Mouse (Mus musculus): ENCODE data around the gene Rab39. TPM values are rescaled to one million over a fixed set of nuclear protein-coding genes. Genes with fewer than 3 reads are reported as not detected.
A peak's percentile ranks its signal among the peaks of the same experiment; 100 is the strongest.

Gene Rab39
- not detected in 2 replicates for polyA plus RNA-seq (2012)

- Histone ChIP-seq H3K4me3 (replicated peaks) (peak within 1 kb of the TSS; percentile 36), H3K9me3 (ENCODE audit: control insufficient read depth, low read length) (peaks cover 3% of the 10 kb centered on the region), H3K36me3 (ENCODE audit: control insufficient read depth) (no peaks in the 10 kb centered on the region), H3K4me1 (ENCODE audit: control insufficient read depth) (peaks cover 11% of the 10 kb centered on the region), H3K27me3 (ENCODE audit: control insufficient read depth) (peaks cover 21% of the 10 kb centered on the region)
- no peak for TF ChIP-seq GATA1 (IDR thresholded peaks at IDR 0.05; ENCODE audit: low read length)
- no peak for TF ChIP-seq TAL1 (IDR thresholded peaks at IDR 0.05; ENCODE audit: low read length)
Observed at GRCm38 (mm10) chr9:53705992-53706696, at the start of gene Rab39. TSS of gene Rab39 (minus strand) at chr9:53706232.

GRCm38 (mm10) chr9:53754801-53755200, 48.8 kb upstream of the Rab39 start:
- Histone ChIP-seq H3K36me3 (ENCODE audit: control insufficient read depth) (no peaks in the 10 kb centered on the region), H3K9me3 (ENCODE audit: control insufficient read depth, low read length) (no peaks in the 10 kb centered on the region), H3K4me1 (ENCODE audit: control insufficient read depth) (no peaks in the 10 kb centered on the region), H3K4me3 (replicated peaks) (no peak overlapping the region), H3K27me3 (ENCODE audit: control insufficient read depth) (peaks cover 2% of the 10 kb centered on the region; the same call in 1 of the 2 replicates)
- no peak for TF ChIP-seq GATA1 (IDR thresholded peaks at IDR 0.05; ENCODE audit: low read length)
- no peak for TF ChIP-seq TAL1 (IDR thresholded peaks at IDR 0.05; ENCODE audit: low read length)

DNA sequence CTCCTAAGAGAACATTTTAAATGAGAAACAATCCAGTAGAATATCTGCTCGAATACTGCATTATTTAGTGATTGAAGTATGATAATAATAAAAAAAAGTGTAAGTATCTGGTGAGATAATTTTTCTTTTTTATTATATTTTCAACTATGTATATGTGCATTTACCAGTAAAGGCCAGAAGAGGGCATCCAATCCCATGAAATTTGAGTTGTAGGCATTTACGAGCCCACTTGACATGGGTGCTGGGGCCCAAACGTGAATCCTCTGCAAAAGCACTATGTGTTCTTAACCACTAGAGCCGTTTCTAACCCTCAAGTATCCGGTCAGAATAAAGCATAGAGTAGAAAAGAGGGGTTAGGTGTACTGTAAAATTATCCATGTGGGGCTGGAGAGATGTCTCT, 44.9 kb upstream of the Rab39 start:
- Histone ChIP-seq H3K36me3 (ENCODE audit: control insufficient read depth) (no peaks in the 10 kb centered on the region), H3K9me3 (ENCODE audit: control insufficient read depth, low read length) (peaks cover 2% of the 10 kb centered on the region; the same call in 1 of the 2 replicates), H3K4me1 (ENCODE audit: control insufficient read depth) (no peaks in the 10 kb centered on the region), H3K4me3 (replicated peaks) (no peak overlapping the region), H3K27me3 (ENCODE audit: control insufficient read depth) (peaks cover 2% of the 10 kb centered on the region; the same call in 1 of the 2 replicates)
- TF ChIP-seq GATA1 (IDR thresholded peaks at IDR 0.05; ENCODE audit: low read length) = no peak
- TF ChIP-seq TAL1 (IDR thresholded peaks at IDR 0.05; ENCODE audit: low read length) = no peak

GRCm38 (mm10) chr9:53750411-53750810, 44.4 kb upstream of the Rab39 start:
- Histone ChIP-seq H3K9me3 (ENCODE audit: control insufficient read depth, low read length) (peaks cover 2% of the 10 kb centered on the region; the same call in 1 of the 2 replicates), H3K4me3 (replicated peaks) (no peak overlapping the region), H3K27me3 (ENCODE audit: control insufficient read depth) (peaks cover under 1% of the 10 kb centered on the region; the same call in 1 of the 2 replicates), H3K4me1 (ENCODE audit: control insufficient read depth) (no peaks in the 10 kb centered on the region), H3K36me3 (ENCODE audit: control insufficient read depth) (no peaks in the 10 kb centered on the region)
- TF ChIP-seq GATA1 (IDR thresholded peaks at IDR 0.05; ENCODE audit: low read length) (no peak), TAL1 (IDR thresholded peaks at IDR 0.05; ENCODE audit: low read length) (no peak)

DNA sequence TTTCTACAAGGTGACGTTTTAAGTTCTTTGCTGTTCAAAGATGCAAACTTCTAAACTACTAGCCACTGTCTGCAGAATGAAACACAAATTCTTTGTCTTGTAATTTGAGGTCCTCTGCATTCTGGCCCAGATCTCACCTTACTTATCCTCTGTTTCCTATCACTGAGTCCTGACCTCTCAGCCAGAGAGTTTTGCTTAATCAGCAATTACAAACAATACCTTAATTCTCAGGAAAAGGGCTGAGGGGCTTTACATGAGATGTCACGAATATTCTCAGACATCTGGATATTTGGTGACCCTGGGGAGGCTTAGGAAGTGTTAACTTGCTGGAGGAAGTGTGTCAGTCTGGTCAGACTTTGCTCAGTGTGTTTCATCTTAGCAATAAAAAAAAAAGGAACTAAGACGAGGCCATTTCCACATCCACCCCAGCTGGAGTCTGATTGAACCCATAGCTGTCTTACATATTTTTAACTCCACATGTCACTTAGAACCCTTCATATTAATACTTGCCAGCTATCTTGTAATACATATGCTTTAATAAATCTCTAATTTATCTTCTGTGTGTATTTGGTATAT, 34.9 kb upstream of the Rab39 start:
- H3K36me3 ChIP-seq (ENCODE audit: control insufficient read depth) = no peaks in the 10 kb centered on the region
- H3K9me3 ChIP-seq (ENCODE audit: control insufficient read depth, low read length) = no peaks in the 10 kb centered on the region
- H3K27me3 ChIP-seq (ENCODE audit: control insufficient read depth) = no peaks in the 10 kb centered on the region
- no peaks in the 10 kb centered on the region for H3K4me1 ChIP-seq (ENCODE audit: control insufficient read depth)
- TF ChIP-seq GATA1 (IDR thresholded peaks at IDR 0.05; ENCODE audit: low read length) (no peak), TAL1 (IDR thresholded peaks at IDR 0.05; ENCODE audit: low read length) (no peak)
- no peak overlapping the region for H3K4me3 ChIP-seq (replicated peaks)

DNA sequence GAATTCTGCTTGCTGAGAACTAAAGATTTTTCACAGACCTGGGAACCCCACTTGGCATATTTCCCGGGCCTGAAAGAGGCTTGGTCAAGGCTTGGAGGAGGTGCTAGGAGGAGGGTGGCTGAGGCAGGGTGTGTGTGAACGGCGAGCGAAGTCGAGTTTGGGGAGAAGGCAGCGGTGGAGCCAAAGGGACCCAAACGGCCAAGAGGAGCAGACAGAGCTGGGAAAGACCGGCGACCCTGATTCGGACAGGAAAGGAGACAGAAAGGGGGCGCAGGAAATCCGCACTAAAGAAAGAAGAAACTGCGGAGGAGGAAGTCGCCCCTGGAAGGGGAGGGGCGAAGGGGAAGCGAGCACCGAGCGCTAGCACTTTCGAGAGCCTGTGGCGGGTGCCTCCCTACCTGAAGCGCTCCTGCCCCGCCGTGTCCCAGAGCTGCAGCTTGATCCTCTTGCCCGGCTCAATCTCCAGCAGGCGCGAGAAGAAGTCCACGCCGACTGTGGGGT, 491 bp downstream of the Rab39 start:
- H3K4me1 ChIP-seq (ENCODE audit: control insufficient read depth) = peaks cover 11% of the 10 kb centered on the region
- TF ChIP-seq TAL1 (IDR thresholded peaks at IDR 0.05; ENCODE audit: low read length) (no peak), GATA1 (IDR thresholded peaks at IDR 0.05; ENCODE audit: low read length) (no peak)
- peaks cover 3% of the 10 kb centered on the region for H3K9me3 ChIP-seq (ENCODE audit: control insufficient read depth, low read length)
- H3K27me3 ChIP-seq (ENCODE audit: control insufficient read depth) = peaks cover 21% of the 10 kb centered on the region
- peak overlapping the region; percentile 36 for H3K4me3 ChIP-seq (replicated peaks)
- H3K36me3 ChIP-seq (ENCODE audit: control insufficient read depth) = no peaks in the 10 kb centered on the region

- TF ChIP-seq GATA1 (IDR thresholded peaks at IDR 0.05; ENCODE audit: low read length) (no peak), TAL1 (IDR thresholded peaks at IDR 0.05; ENCODE audit: low read length) (no peak)
- Histone ChIP-seq H3K36me3 (ENCODE audit: control insufficient read depth) (no peaks in the 10 kb centered on the region), H3K9me3 (ENCODE audit: control insufficient read depth, low read length) (peaks cover 3% of the 10 kb centered on the region), H3K4me1 (ENCODE audit: control insufficient read depth) (peaks cover 11% of the 10 kb centered on the region), H3K4me3 (replicated peaks) (no peak overlapping the region), H3K27me3 (ENCODE audit: control insufficient read depth) (peaks cover 21% of the 10 kb centered on the region)
Observed at GRCm38 (mm10) chr9:53702991-53703390, 3.0 kb downstream of the Rab39 start.

DNA sequence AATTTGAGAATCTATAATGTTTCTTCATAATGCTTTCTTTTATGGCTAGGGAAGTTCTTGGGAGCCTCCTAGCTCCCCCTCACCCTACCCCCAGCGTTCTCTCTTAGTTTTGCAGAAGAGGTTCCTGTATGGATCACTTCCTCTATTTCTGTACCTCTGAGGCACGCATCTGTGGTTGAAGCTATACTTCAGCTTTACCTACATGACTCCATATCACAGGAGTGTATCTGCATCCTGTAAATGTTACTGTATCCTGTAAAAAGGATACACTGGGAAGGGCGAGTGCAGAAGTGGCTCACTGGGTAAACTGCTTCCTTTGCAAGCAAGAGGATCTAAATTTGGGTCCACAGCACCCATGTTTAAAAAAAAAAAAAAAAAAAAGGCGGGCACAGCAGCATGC, 5.5 kb downstream of the Rab39 start:
- peaks cover 2% of the 10 kb centered on the region for H3K4me1 ChIP-seq (ENCODE audit: control insufficient read depth)
- H3K27me3 ChIP-seq (ENCODE audit: control insufficient read depth) = peaks cover 7% of the 10 kb centered on the region
- no peaks in the 10 kb centered on the region for H3K36me3 ChIP-seq (ENCODE audit: control insufficient read depth)
- H3K9me3 ChIP-seq (ENCODE audit: control insufficient read depth, low read length) = no peaks in the 10 kb centered on the region
- H3K4me3 ChIP-seq (replicated peaks) = no peak overlapping the region
- TF ChIP-seq GATA1 (IDR thresholded peaks at IDR 0.05; ENCODE audit: low read length) (no peak), TAL1 (IDR thresholded peaks at IDR 0.05; ENCODE audit: low read length) (no peak)

GRCm38 (mm10) chr9:53695846-53696245, 10.2 kb downstream of the Rab39 start:
- Histone ChIP-seq H3K4me3 (replicated peaks) (no peak overlapping the region), H3K4me1 (ENCODE audit: control insufficient read depth) (no peaks in the 10 kb centered on the region), H3K36me3 (ENCODE audit: control insufficient read depth) (no peaks in the 10 kb centered on the region), H3K9me3 (ENCODE audit: control insufficient read depth, low read length) (no peaks in the 10 kb centered on the region), H3K27me3 (ENCODE audit: control insufficient read depth) (no peaks in the 10 kb centered on the region)
- no peak for TF ChIP-seq GATA1 (IDR thresholded peaks at IDR 0.05; ENCODE audit: low read length)
- TF ChIP-seq TAL1 (IDR thresholded peaks at IDR 0.05; ENCODE audit: low read length) = no peak
